Mouse (Mus musculus): ENCODE results near the gene Cypt15. TPM values are rescaled to one million over a fixed set of nuclear protein-coding genes. Genes with fewer than 3 reads are reported as not detected.
"Not testable (repeated sequence)": the region's sequence is repeated elsewhere in the genome, so short reads cannot be mapped to it uniquely, and the experiment has no call there.

The Cypt15 gene
- polyA plus RNA-seq (2015; fragmentation: Nextera tagmentation; extraction: Ambion mirVana) = not detected in 2 replicates

GRCm38 (mm10) chrX:39345967-39346366 lies at the start of gene Cypt15:
Gene Cypt15, plus strand, starts transcription at chrX:39346267.
- not testable (repeated sequence) for H3K4me1 ChIP-seq (ENCODE audit: insufficient read depth, low read length); H3K27me3 ChIP-seq (ENCODE audit: insufficient read depth, low read length); H3K9me3 ChIP-seq (ENCODE audit: low read length); ATAC-seq (ENCODE audit: low FRiP score, low TSS enrichment); H3K4me3 ChIP-seq (ENCODE audit: low read length); H3K36me3 ChIP-seq (ENCODE audit: insufficient read depth, low read length); H3K4me2 ChIP-seq (replicated peaks; ENCODE audit: low read depth, low read length); H3K9ac ChIP-seq (replicated peaks; ENCODE audit: low read length); H3K27ac ChIP-seq (ENCODE audit: low read length)
- 81% methylated on average over 1 of the region's 1 CpGs for WGBS

- WGBS = 75% methylated on average over 2 of the region's 2 CpGs
- Histone ChIP-seq H3K4me1 (ENCODE audit: insufficient read depth, low read length) (no peaks in the 10 kb centered on the region), H3K4me2 (replicated peaks; ENCODE audit: low read depth, low read length) (no peak overlapping the region), H3K36me3 (ENCODE audit: insufficient read depth, low read length) (no peaks in the 10 kb centered on the region), H3K9me3 (ENCODE audit: low read length) (no peaks in the 10 kb centered on the region), H3K9ac (replicated peaks; ENCODE audit: low read length) (no peak overlapping the region), H3K4me3 (ENCODE audit: low read length) (no peak overlapping the region), H3K27ac (ENCODE audit: low read length) (no peak overlapping the region), H3K27me3 (ENCODE audit: insufficient read depth, low read length) (no peaks in the 10 kb centered on the region)
- ATAC-seq (ENCODE audit: low FRiP score, low TSS enrichment) = no peak
These were observed 24.9 kb downstream of the Cypt15 start for GRCm38 (mm10) chrX:39370932-39371331.

DNA sequence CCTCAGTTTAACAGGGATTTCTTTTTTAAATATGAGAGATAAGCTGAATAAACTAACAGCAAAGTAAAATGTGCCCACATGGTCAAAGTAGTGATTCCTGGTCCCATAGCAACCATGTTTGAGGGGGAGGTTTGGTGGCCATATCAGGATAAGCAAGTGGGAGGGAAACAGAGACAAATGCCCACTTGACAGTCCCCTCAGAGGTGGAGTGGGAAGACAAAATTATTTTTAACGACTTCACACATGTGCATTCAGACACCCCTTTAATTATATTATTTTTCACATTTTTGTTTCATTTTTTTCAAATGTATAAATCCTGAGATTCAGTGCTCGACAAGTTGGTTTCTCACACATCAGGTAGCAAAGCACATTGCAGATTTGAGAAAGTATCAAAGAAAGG lies 32.8 kb downstream of the Cypt15 start:
- WGBS = 59% methylated on average over 2 of the region's 2 CpGs
- no peak overlapping the region for H3K4me2 ChIP-seq (replicated peaks; ENCODE audit: low read depth, low read length)

DNA sequence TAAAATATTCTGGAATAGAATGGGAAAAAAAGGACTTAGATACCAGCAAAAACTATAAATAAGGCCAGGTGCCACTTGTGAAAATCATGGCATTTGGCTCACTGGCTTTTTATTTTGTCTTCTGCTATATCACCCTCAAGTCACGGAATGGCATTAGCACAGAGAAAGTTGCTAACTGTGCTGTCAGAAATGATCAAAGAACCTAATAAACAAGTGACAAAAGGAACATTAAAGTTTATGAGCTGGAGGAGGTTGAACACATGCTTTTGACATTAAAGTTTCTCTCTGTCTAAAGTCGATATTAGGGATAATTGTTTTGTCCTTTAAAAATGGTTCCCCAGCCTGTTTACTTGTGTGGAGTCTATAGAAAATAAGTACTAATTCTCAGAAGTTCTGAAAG lies 37.7 kb downstream of the Cypt15 start:
- Histone ChIP-seq H3K9ac (replicated peaks; ENCODE audit: low read length) (no peak overlapping the region), H3K27ac (ENCODE audit: low read length) (no peak overlapping the region), H3K4me1 (ENCODE audit: insufficient read depth, low read length) (no peaks in the 10 kb centered on the region), H3K9me3 (ENCODE audit: low read length) (no peaks in the 10 kb centered on the region), H3K36me3 (ENCODE audit: insufficient read depth, low read length) (no peaks in the 10 kb centered on the region), H3K4me3 (ENCODE audit: low read length) (no peak overlapping the region), H3K4me2 (replicated peaks; ENCODE audit: low read depth, low read length) (no peak overlapping the region), H3K27me3 (ENCODE audit: insufficient read depth, low read length) (no peaks in the 10 kb centered on the region)
- 18% methylated on average over 2 of the region's 2 CpGs for WGBS
- ATAC-seq (ENCODE audit: low FRiP score, low TSS enrichment) = no peak

More for the DNA sequence above, 32.8 kb downstream of the Cypt15 start:
- H3K9me3 ChIP-seq (ENCODE audit: low read length) = no peaks in the 10 kb centered on the region
- H3K4me3 ChIP-seq (ENCODE audit: low read length) = no peak overlapping the region
- H3K27me3 ChIP-seq (ENCODE audit: insufficient read depth, low read length) = no peaks in the 10 kb centered on the region
- H3K9ac ChIP-seq (replicated peaks; ENCODE audit: low read length) = no peak overlapping the region
- no peaks in the 10 kb centered on the region for H3K4me1 ChIP-seq (ENCODE audit: insufficient read depth, low read length)
- H3K36me3 ChIP-seq (ENCODE audit: insufficient read depth, low read length) = no peaks in the 10 kb centered on the region
- no peak overlapping the region for H3K27ac ChIP-seq (ENCODE audit: low read length)
- ATAC-seq (ENCODE audit: low FRiP score, low TSS enrichment) = no peak
